Mouse (Mus musculus) brain, embryonic 14.5 days (tissue): ENCODE data around the gene Gm44973.

ENCODE experiments used
- CTCF ChIP-seq: fragments of 200-500 bp; IDR thresholded peaks from 2 replicates; pipeline ENCODE4 v1.5.1; 2012; ENCODE audit warnings: inconsistent platforms, mild to moderate bottlenecking, moderate library complexity, borderline replicate concordance; ENCODE audit not compliant: insufficient read depth, insufficient read length; ENCODE audit errors: extremely low read depth
- POLR2A ChIP-seq: fragments of 200-500 bp; IDR thresholded peaks from 2 replicates; pipeline ENCODE4 v1.6.1; 2012; ENCODE audit warnings: mild to moderate bottlenecking, inconsistent platforms, borderline replicate concordance; ENCODE audit not compliant: poor library complexity, insufficient read depth, insufficient read length, severe bottlenecking; ENCODE audit errors: extremely low read depth

- TF ChIP-seq CTCF, result no peak
- peak; percentile 68 for TF ChIP-seq POLR2A
Measured at GRCm38 (mm10) chr7:5061774-5062359, 46.6 kb downstream of the Gm44973 start, which contains the start of gene U2af2.
